Comparison of ENCODE assay signal across 13 mouse cellular contexts in genomic region chr13:20307381-20307780, GRCm38 (mm10).
"Had no signal": no experiment of that assay in that cellular context is flagged by ENCODE, and none has a peak within 500 bp of the region (broad histone marks: within the 10 kb centered on the region; RNA-seq: fewer than 3 reads in every experiment).

No protein-coding gene starts in this region.

- H3K9me3 ChIP-seq: limb, embryonic 12.5 days; midbrain, embryonic 10.5 days; neural tube, embryonic 13.5 days had no signal

- H3K4me1 ChIP-seq: limb, embryonic 12.5 days; neural tube, embryonic 13.5 days had no signal

- ATAC-seq: intestine, postnatal 0 days had no signal

- H3K4me3 ChIP-seq: limb, embryonic 12.5 days; midbrain, embryonic 10.5 days; neural tube, embryonic 13.5 days had no signal

- DNase-seq: kidney, adult 8-10 months; kidney, postnatal 25 days; layer of hippocampus, adult 9-11 months; liver; lung, adult 18-20 months; lung, postnatal 36 days; right cerebral cortex, postnatal 14 days; thymus, postnatal 36 days had no signal

- H3K9ac ChIP-seq: limb, embryonic 12.5 days; liver, embryonic 14.5 days; neural tube, embryonic 13.5 days had no signal

- H3K36me3 ChIP-seq: limb, embryonic 12.5 days; midbrain, embryonic 10.5 days; neural tube, embryonic 13.5 days had no signal

- H3K27ac ChIP-seq: limb, embryonic 12.5 days; liver, embryonic 14.5 days; midbrain, embryonic 10.5 days; neural tube, embryonic 13.5 days had no signal

- H3K27me3 ChIP-seq: limb, embryonic 12.5 days; neural tube, embryonic 13.5 days had no signal

- H3K4me2 ChIP-seq: limb, embryonic 12.5 days; neural tube, embryonic 13.5 days had no signal
